Mouse (Mus musculus): ENCODE measurements around the gene Spns2. TPM values are rescaled to one million over a fixed set of nuclear protein-coding genes. Genes with fewer than 3 reads are reported as not detected.

The Spns2 gene
- total and polyA plus RNA-seq, 3 experiments: 0.07 to 0.17 (median 0.14) TPM

DNA sequence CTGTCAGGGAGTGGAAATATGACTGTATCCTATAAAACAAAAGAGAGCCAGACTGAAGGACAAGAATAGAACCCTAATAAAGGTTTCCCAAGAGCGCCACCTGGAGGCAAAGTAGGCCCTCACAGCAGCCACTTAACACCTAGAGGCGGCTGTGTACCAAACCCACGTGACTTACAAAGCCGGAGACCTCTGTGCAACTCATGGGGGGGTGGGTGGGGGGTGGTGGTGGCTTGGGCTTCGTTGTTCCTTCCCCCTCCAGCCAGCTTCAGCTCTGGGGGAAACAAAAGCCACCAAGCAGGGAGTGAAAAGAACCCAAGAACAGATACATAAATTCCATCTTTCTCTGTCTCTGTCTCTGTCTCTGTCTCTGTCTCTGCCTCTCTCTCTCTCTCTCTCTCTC, 61.0 kb downstream of the Spns2 start:
- DNase-seq (ENCODE audit: extremely low read depth): peak; percentile 86
- dilution Hi-C loops (cut with MboI; ENCODE audit: extremely low pct_ligation_motif_present, extremely low pct_unique_long_range_greater_than_20kb, low sequenced_read_pairs): no loop called here
- H3K9me3 ChIP-seq (replicated peaks; ENCODE audit: low read length): peaks cover 12% of the 10 kb centered on the region
- H3K4me1 ChIP-seq (ENCODE audit: control insufficient read depth in 1 of 2, insufficient read depth in 2 of 2): peaks cover 0 to 6% of the 10 kb centered on the region in 2 experiments; a peak in 2 of 4 replicates
- TF ChIP-seq SIN3A (IDR thresholded peaks at IDR 0.05; ENCODE audit: low read length) (no peak), USF1 (IDR thresholded peaks at IDR 0.05; ENCODE audit: low read depth, low read length) (peak; percentile 39), MYC (IDR thresholded peaks at IDR 0.05; ENCODE audit: low read depth, low read length) (no peak), JUND (conservative IDR thresholded peaks at IDR 0.05; ENCODE audit: low read depth, low read length) (no peak), SMC3 (IDR thresholded peaks at IDR 0.05; ENCODE audit: low read depth, low read length) (peak; percentile 60), CTCF (conservative IDR thresholded peaks at IDR 0.05 in 1 of 2, IDR thresholded peaks at IDR 0.05 in 1 of 2; ENCODE audit: low read depth in 2 of 2, low read length in 2 of 2) (peak; percentile 21 to 80; a peak in 2 of 4 replicates), RAD21 (IDR thresholded peaks at IDR 0.05; ENCODE audit: low read depth, low read length) (peak; percentile 63), USF2 (conservative IDR thresholded peaks at IDR 0.05; ENCODE audit: low read depth, low read length) (peak; percentile 32; the same call in 1 of the 2 replicates)
- H3K4me3 ChIP-seq (replicated peaks in 1 of 3; ENCODE audit: low read depth in 2 of 3, low read length in 2 of 3, poor library complexity in 1 of 3): no peak overlapping the region
- H3K27ac ChIP-seq (ENCODE audit: insufficient read depth, low read depth): no peak overlapping the region
- peaks cover 13% of the 10 kb centered on the region for H3K27me3 ChIP-seq (replicated peaks)
- H3K36me3 ChIP-seq (replicated peaks in 1 of 2; ENCODE audit: control insufficient read depth in 1 of 2, insufficient read depth in 1 of 2, low read length in 1 of 2): no peaks in the 10 kb centered on the region
- no peak overlapping the region for H3K4me2 ChIP-seq (ENCODE audit: insufficient read depth, low read depth, poor library complexity, severe bottlenecking)
- in situ Hi-C loops (cut with MboI; ENCODE audit: low pct_ligation_motif_present, low pct_unique_long_range_greater_than_20kb, low sequenced_read_pairs): loop anchor here (25.0 kb wide), 1 partner anchor 584 kb away; the partner anchor contains the start of gene Camkk1
- H3K79me2 ChIP-seq (replicated peaks; ENCODE audit: control insufficient read depth, extremely low read depth, insufficient read depth, poor library complexity, severe bottlenecking): no peaks in the 10 kb centered on the region
- H3K9ac ChIP-seq (ENCODE audit: insufficient read depth, low read depth): no peak overlapping the region

DNA sequence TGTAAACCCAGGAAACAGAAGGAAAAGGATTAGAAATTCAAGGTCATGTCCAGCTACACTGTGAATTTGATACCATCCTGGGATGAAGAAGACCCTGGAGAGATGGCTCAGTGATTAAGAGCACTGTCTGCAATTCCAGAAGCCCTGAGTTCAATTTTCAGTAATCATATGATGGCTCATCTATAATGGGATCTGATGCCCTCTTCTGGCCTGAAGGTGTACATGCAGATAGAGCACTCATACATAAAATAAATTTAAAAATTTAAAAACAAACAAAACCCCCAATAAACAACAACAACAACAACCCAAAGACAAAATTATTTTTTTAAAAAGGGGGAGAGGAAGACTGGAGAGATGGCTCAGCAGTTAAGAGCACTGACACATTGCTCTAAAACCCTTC, 62.8 kb downstream of the Spns2 start:
- in situ Hi-C loops (cut with MboI; ENCODE audit: low pct_ligation_motif_present, low pct_unique_long_range_greater_than_20kb, low sequenced_read_pairs): loop anchor here (25.0 kb wide), 1 partner anchor 585 kb away; the partner anchor contains the start of gene Camkk1
- Histone ChIP-seq H3K9ac (ENCODE audit: insufficient read depth, low read depth) (no peak overlapping the region), H3K79me2 (replicated peaks; ENCODE audit: control insufficient read depth, extremely low read depth, insufficient read depth, poor library complexity, severe bottlenecking) (no peaks in the 10 kb centered on the region), H3K4me3 (replicated peaks in 1 of 3; ENCODE audit: low read depth in 2 of 3, low read length in 2 of 3, poor library complexity in 1 of 3) (no peak overlapping the region), H3K4me1 (ENCODE audit: control insufficient read depth in 1 of 2, insufficient read depth in 2 of 2) (peaks cover 0 to 6% of the 10 kb centered on the region in 2 experiments; a peak in 2 of 4 replicates), H3K36me3 (replicated peaks in 1 of 2; ENCODE audit: control insufficient read depth in 1 of 2, insufficient read depth in 1 of 2, low read length in 1 of 2) (no peaks in the 10 kb centered on the region), H3K27ac (ENCODE audit: insufficient read depth, low read depth) (no peak overlapping the region), H3K4me2 (ENCODE audit: insufficient read depth, low read depth, poor library complexity, severe bottlenecking) (no peak overlapping the region), H3K27me3 (replicated peaks) (peaks cover 13% of the 10 kb centered on the region), H3K9me3 (replicated peaks; ENCODE audit: low read length) (peaks cover 12% of the 10 kb centered on the region)
- no peak for TF ChIP-seq HCFC1 (IDR thresholded peaks at IDR 0.05; ENCODE audit: low read depth, low read length)
- TF ChIP-seq MXI1 (IDR thresholded peaks at IDR 0.05; ENCODE audit: low read depth, low read length): no peak
- TF ChIP-seq RAD21 (IDR thresholded peaks at IDR 0.05; ENCODE audit: low read depth, low read length): peak; percentile 43
- TF ChIP-seq CHD1 (IDR thresholded peaks at IDR 0.05; ENCODE audit: low read depth, low read length): no peak
- no peak for TF ChIP-seq PAX5 (IDR thresholded peaks at IDR 0.05; ENCODE audit: low read length)
- no peak for TF ChIP-seq ZNF384 (IDR thresholded peaks at IDR 0.05; ENCODE audit: low read depth, low read length)
- TF ChIP-seq CTCF (conservative IDR thresholded peaks at IDR 0.05 in 1 of 2, IDR thresholded peaks at IDR 0.05 in 1 of 2; ENCODE audit: low read depth in 2 of 2, low read length in 2 of 2): peak; percentile 24 to 57; a peak in 2 of 4 replicates
- TF ChIP-seq POLR2A (IDR thresholded peaks at IDR 0.05; ENCODE audit: low read depth, low read length): no peak
- no peak for TF ChIP-seq USF2 (conservative IDR thresholded peaks at IDR 0.05; ENCODE audit: low read depth, low read length)
- TF ChIP-seq MAZ (IDR thresholded peaks at IDR 0.05; ENCODE audit: low read depth, low read length): no peak
- no peak for TF ChIP-seq MAFK (IDR thresholded peaks at IDR 0.05; ENCODE audit: insufficient replicate concordance, low read length)
- no peak for TF ChIP-seq MYC (IDR thresholded peaks at IDR 0.05; ENCODE audit: low read depth, low read length)
- no peak for TF ChIP-seq RCOR1 (conservative IDR thresholded peaks at IDR 0.05; ENCODE audit: low read depth, low read length)
- TF ChIP-seq SMC3 (IDR thresholded peaks at IDR 0.05; ENCODE audit: low read depth, low read length): peak; percentile 44
- TF ChIP-seq CHD2 (IDR thresholded peaks at IDR 0.05; ENCODE audit: low read length): no peak
- no peak for TF ChIP-seq TCF12 (IDR thresholded peaks at IDR 0.05; ENCODE audit: low read depth, low read length)
- dilution Hi-C loops (cut with MboI; ENCODE audit: extremely low pct_ligation_motif_present, extremely low pct_unique_long_range_greater_than_20kb, low sequenced_read_pairs): no loop called here
- DNase-seq (ENCODE audit: extremely low read depth): no peak

Data from CH12.LX (cell line).